Mouse (Mus musculus) myocyte (in vitro differentiated cells): ENCODE results near the gene Ndufaf3. TPM values are rescaled to one million over a fixed set of nuclear protein-coding genes. Genes with fewer than 3 reads are reported as not detected.

ENCODE experiments used
- H3K27me3 ChIP-seq: one replicate; pipeline ENCODE4 v1.6.1; 2011; ENCODE audit not compliant: control insufficient read depth, insufficient read depth, insufficient read length
- H3K36me3 ChIP-seq: one replicate; pipeline ENCODE4 v1.6.1; 2011; ENCODE audit not compliant: control insufficient read depth, insufficient read depth
- H3K4me2 ChIP-seq: one replicate; pipeline ENCODE4 v1.6.1; 2011; ENCODE audit warnings: low read depth, control low read depth
- H3K4me3 ChIP-seq: one replicate; pipeline ENCODE4 v1.5.1; 2011; ENCODE audit warnings: mild to moderate bottlenecking, control low read depth, moderate library complexity
- H3K79me2 ChIP-seq: one replicate; pipeline ENCODE4 v1.6.1; 2011; ENCODE audit not compliant: control insufficient read depth, insufficient read depth
- H3ac ChIP-seq: one replicate; pipeline ENCODE4 v1.6.1; 2011; ENCODE audit not compliant: control insufficient read depth, insufficient read length
- CEBPB ChIP-seq: IDR thresholded peaks from 2 replicates; pipeline ENCODE4 v1.6.1; 2011; ENCODE audit warnings: mild to moderate bottlenecking, moderate library complexity; ENCODE audit not compliant: poor library complexity, insufficient read depth, severe bottlenecking
- E2F4 ChIP-seq: IDR thresholded peaks from one replicate; pipeline ENCODE4 v1.6.1; 2011; ENCODE audit warnings: mild to moderate bottlenecking, control low read depth, moderate library complexity; ENCODE audit not compliant: insufficient read depth
- MAX ChIP-seq: IDR thresholded peaks from one replicate; pipeline ENCODE4 v1.6.1; 2011; ENCODE audit warnings: low read depth, mild to moderate bottlenecking, control low read depth
- MYOD1 ChIP-seq, 3 experiments: IDR thresholded peaks; one replicate each; pipeline ENCODE4 v1.6.1; 2011; ENCODE audit warnings: control low read depth in 2 of 3, low read depth in 2 of 3, mild to moderate bottlenecking in 2 of 3, moderate library complexity in 1 of 3; ENCODE audit not compliant: insufficient read length in 2 of 3, control insufficient read depth in 1 of 3
- MYOG ChIP-seq, 3 experiments: IDR thresholded peaks; one replicate each; pipeline ENCODE4 v1.6.1; 2011; ENCODE audit warnings: control low read depth in 2 of 3, low read depth in 2 of 3, mild to moderate bottlenecking in 2 of 3; ENCODE audit not compliant: insufficient read length in 2 of 3, control insufficient read depth in 1 of 3, insufficient read depth in 1 of 3
- POLR2A ChIP-seq: IDR thresholded peaks from one replicate; pipeline ENCODE4 v1.6.1; 2011; ENCODE audit warnings: low read depth, mild to moderate bottlenecking, control low read depth, moderate library complexity; ENCODE audit not compliant: insufficient read length
- POLR2AphosphoS2 ChIP-seq: IDR thresholded peaks from one replicate; pipeline ENCODE4 v1.6.1; 2011; ENCODE audit warnings: low read depth, control low read depth; ENCODE audit not compliant: insufficient read length
- REST ChIP-seq: IDR thresholded peaks from one replicate; pipeline ENCODE4 v1.6.1; 2011; ENCODE audit warnings: mild to moderate bottlenecking, control low read depth, moderate library complexity; ENCODE audit not compliant: insufficient read depth, insufficient read length
- SRF ChIP-seq: IDR thresholded peaks from one replicate; pipeline ENCODE4 v1.6.1; 2011; ENCODE audit warnings: low read depth; ENCODE audit not compliant: control insufficient read depth, insufficient read length
- TCF12 ChIP-seq: IDR thresholded peaks from one replicate; pipeline ENCODE4 v1.6.1; 2011; ENCODE audit warnings: mild to moderate bottlenecking, control low read depth; ENCODE audit not compliant: poor library complexity, insufficient read depth, severe bottlenecking
- TCF3 ChIP-seq: IDR thresholded peaks from one replicate; pipeline ENCODE4 v1.6.1; 2011; ENCODE audit warnings: low read depth, control low read depth; ENCODE audit not compliant: insufficient read length
- USF1 ChIP-seq: IDR thresholded peaks from one replicate; pipeline ENCODE4 v1.6.1; 2011; ENCODE audit warnings: low read depth, mild to moderate bottlenecking, control low read depth, moderate library complexity
- polyA plus RNA-seq: library from polyadenylated mRNA; unstranded; fragments of >200 nt; fragmentation: generic; extraction: Trizol; gene quantifications from one replicate; pipeline ENCODE4 v1.2.1, GENCODE M21; 2012; ENCODE audit warnings: missing spikeins

The Ndufaf3 gene
- polyA plus RNA-seq, 1 experiment: 25.8 TPM

DNA sequence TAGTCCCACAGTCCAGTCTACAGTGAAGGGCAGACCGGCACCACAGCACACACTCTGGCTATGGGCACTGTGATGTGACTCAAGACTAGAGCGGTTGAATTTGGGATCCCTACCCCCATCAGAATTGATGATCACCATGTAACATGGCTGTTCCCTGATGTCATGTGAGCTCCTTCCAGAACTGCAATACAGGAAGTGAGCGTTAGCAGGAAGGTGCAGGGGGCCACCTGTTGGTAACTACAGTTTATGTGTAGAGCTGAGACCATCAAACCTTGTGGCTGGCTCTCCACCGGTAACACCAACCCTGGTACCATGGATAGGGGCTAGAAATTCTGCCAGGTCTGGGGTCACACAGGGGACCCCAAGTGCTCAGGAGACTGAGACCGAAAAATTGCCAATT is 22.0 kb upstream of the Ndufaf3 start:
- no peak overlapping the region for H3ac ChIP-seq
- H3K36me3 ChIP-seq: no peaks in the 10 kb centered on the region
- no peaks in the 10 kb centered on the region for H3K27me3 ChIP-seq
- H3K4me3 ChIP-seq: no peak overlapping the region
- no peaks in the 10 kb centered on the region for H3K79me2 ChIP-seq
- no peak overlapping the region for H3K4me2 ChIP-seq
- TF ChIP-seq POLR2AphosphoS2: no peak
- TF ChIP-seq TCF12: no peak
- TF ChIP-seq SRF: no peak
- no peak for TF ChIP-seq CEBPB

DNA sequence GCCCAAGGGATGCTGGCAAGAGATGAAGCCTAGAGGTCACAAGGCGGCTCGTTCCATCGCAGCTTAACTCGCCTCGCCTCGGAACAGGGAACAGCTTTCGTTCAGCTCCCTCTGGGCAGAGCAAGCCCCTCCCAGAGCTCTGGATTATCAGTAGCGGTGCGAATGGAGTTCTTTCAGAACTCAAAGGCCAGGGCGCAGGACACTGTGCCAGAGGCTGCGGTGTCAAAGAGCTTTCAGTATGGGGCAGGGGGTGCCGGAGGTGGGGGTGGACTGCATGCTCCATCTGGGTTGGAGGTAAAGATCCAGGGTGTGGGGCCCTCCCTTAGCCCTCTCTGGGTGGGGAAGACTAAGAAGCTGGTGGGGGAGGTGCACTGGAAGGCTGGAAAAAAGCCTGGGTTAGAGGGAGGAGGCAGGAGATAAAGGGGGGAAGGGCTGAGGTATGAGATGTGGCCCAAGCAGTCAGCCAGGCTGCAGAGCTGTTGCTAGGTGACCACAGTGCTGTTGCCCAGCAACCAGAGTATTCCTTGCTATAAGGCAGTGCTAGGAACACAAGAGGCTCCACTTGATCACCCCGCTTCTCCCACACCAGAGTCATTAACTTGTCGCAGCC is 20.4 kb upstream of the Ndufaf3 start:
- H3ac ChIP-seq: no peak overlapping the region
- no peak overlapping the region for H3K4me3 ChIP-seq
- no peaks in the 10 kb centered on the region for H3K79me2 ChIP-seq
- no peaks in the 10 kb centered on the region for H3K36me3 ChIP-seq
- H3K27me3 ChIP-seq: no peaks in the 10 kb centered on the region
- TF ChIP-seq SRF: no peak
- TF ChIP-seq E2F4: no peak
- no peak for TF ChIP-seq TCF12
- TF ChIP-seq POLR2AphosphoS2: no peak
- TF ChIP-seq USF1: no peak
- no peak for TF ChIP-seq CEBPB
- no peak overlapping the region for H3K4me2 ChIP-seq

GRCm38 (mm10) chr9:108579344-108579690 is 12.1 kb upstream of the Ndufaf3 start:
- no peaks in the 10 kb centered on the region for H3K27me3 ChIP-seq
- peaks cover 3% of the 10 kb centered on the region for H3K79me2 ChIP-seq
- H3K4me3 ChIP-seq: peak overlapping the region; percentile 82
- no peaks in the 10 kb centered on the region for H3K36me3 ChIP-seq
- TF ChIP-seq TCF3 (no peak), REST (no peak), MYOG (IDR thresholded peaks at IDR 0.05; ENCODE audit: control insufficient read depth in 1 of 3, insufficient read depth in 1 of 3, insufficient read length in 2 of 3, low read depth in 2 of 3) (no peak), MAX (no peak), TCF12 (no peak), CEBPB (no peak), MYOD1 (IDR thresholded peaks at IDR 0.05; ENCODE audit: control insufficient read depth in 1 of 3, insufficient read length in 2 of 3, low read depth in 2 of 3) (no peak), POLR2A (no peak), SRF (no peak), USF1 (no peak), E2F4 (no peak), POLR2AphosphoS2 (no peak)
- peak overlapping the region; percentile 64 for H3ac ChIP-seq
- H3K4me2 ChIP-seq: peak overlapping the region; percentile 93

DNA sequence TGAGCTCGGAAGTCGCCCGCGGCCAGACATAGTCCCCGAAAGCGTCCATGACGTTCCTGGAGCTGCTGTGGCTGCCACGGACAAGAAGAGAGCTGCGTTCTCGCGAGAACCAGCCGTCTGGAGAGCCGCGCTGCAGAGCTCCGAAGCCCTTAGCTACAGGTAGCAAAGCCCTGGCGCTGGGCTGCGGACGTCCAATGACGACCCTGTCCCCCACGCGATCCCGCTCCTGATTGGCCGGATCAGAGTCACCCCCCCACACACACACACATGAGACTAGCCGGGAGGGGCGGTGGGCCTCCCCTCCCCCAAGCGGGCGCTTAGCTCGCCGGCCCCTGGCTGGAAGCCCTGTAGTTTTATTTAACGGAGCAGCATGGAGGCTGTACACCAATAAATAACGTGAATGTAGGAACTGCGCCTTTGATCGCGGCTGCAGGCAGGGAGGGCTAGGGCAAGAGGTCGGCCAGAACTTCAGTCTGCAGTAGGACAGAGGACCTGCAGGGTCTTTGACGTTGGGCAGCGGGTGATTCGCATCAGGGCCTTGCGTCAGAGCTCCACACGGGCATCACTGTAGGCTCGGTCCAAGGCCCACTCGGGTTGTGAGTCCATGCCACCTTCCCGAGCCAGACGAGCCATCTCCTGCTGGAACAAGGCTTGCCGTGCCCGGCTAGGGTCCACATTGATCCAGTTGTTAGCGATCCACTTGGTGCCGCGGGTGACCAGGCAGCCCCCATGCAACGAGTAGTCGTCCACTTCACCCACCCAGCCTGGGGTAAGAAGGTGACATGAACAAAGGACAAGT is 11.5 kb upstream of the Ndufaf3 start, which contains the start of gene Wdr6:
Gene Wdr6, minus strand, starts transcription at position 195 of the 799 bp plus-strand sequence.
- Histone ChIP-seq H3ac (peak within 1 kb of the TSS; percentile 64), H3K27me3 (no peaks in the 10 kb centered on the region), H3K4me2 (peak within 1 kb of the TSS; percentile 93), H3K36me3 (no peaks in the 10 kb centered on the region), H3K4me3 (peak within 1 kb of the TSS; percentile 82), H3K79me2 (peaks cover 3% of the 10 kb centered on the region)
- no peak for TF ChIP-seq USF1
- TF ChIP-seq POLR2A: peak; percentile 75
- TF ChIP-seq POLR2AphosphoS2: peak; percentile 71

DNA sequence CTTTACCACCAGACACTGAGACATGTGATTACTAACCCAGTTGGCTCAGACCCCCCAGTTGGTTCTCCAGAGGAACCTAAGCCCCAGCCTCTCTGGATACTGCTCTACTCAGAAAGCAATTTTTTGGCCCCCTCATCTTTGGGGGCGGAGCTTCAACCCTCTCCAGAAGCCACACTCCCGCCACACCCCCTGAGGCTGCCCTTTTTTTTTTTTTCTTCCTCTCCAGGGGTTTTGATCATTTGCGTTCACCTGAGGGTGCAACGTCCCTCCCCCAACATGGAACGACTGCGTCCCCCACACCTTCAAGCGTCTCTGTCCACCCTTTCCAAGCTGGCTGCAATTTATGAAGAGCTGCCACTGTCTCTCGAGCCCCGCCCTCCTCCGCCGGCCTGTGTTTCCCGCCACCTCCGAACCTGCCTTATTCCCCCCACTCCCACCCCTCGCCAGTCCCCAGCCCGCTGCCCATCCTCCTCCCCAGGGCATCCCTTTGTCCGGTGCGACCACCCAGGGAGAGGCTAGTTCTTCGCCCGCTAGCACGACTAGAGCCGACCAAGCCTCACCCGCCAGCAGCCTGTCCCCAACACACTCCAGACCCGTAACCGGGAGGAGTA is 10.8 kb upstream of the Ndufaf3 start:
- no peak for TF ChIP-seq SRF
- TF ChIP-seq MYOG (IDR thresholded peaks at IDR 0.05; ENCODE audit: control insufficient read depth in 1 of 3, insufficient read depth in 1 of 3, insufficient read length in 2 of 3, low read depth in 2 of 3): no peak
- TF ChIP-seq POLR2A: no peak
- TF ChIP-seq MYOD1 (IDR thresholded peaks at IDR 0.05; ENCODE audit: control insufficient read depth in 1 of 3, insufficient read length in 2 of 3, low read depth in 2 of 3): no peak
- TF ChIP-seq E2F4: no peak
- no peak for TF ChIP-seq POLR2AphosphoS2
- TF ChIP-seq CEBPB: no peak
- no peak for TF ChIP-seq TCF12
- no peak for TF ChIP-seq MAX
- Histone ChIP-seq H3K4me3 (peak overlapping the region; percentile 82), H3K79me2 (peaks cover 3% of the 10 kb centered on the region), H3ac (peak overlapping the region; percentile 64), H3K4me2 (peak overlapping the region; percentile 93), H3K36me3 (no peaks in the 10 kb centered on the region), H3K27me3 (no peaks in the 10 kb centered on the region)
